Mouse (Mus musculus): ENCODE data around the gene Dnmt3a.

DNA sequence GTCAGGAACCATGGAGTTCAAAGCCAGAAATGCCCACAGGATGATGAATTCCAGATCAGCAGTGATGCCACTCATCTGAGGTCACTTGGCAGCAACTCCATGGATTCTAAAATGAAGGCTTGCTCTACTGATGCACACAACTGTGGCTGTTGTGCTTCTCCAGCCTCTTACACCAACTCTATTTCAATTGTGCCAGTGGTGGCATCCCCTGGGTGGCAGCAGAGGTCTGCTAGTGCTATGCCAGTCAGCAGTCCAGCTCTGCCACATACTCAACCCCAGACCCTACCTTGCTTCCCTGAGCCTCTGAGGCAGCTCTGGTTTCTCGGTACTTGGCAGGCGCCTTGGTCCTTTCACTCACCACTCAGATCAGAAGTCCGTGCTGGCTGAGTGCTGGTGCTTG is 123.0 kb downstream of the Dnmt3a start:
- TF ChIP-seq CTCF (IDR thresholded peaks at IDR 0.05; ENCODE audit: control insufficient read depth, insufficient read depth, insufficient replicate concordance, low read depth, low read length) (peak; percentile 20; the same call in 1 of the 2 replicates), POLR2A (IDR thresholded peaks at IDR 0.05; ENCODE audit: control insufficient read depth, low read depth, low read length) (no peak)

All from testis, adult 2 months (tissue).